Mouse (Mus musculus): ENCODE data around the gene Idh3g. TPM values are rescaled to one million over a fixed set of nuclear protein-coding genes. Genes with fewer than 3 reads are reported as not detected.

The Idh3g gene
- polyA plus RNA-seq, 1 experiment from 2014 or later = 234 TPM

DNA sequence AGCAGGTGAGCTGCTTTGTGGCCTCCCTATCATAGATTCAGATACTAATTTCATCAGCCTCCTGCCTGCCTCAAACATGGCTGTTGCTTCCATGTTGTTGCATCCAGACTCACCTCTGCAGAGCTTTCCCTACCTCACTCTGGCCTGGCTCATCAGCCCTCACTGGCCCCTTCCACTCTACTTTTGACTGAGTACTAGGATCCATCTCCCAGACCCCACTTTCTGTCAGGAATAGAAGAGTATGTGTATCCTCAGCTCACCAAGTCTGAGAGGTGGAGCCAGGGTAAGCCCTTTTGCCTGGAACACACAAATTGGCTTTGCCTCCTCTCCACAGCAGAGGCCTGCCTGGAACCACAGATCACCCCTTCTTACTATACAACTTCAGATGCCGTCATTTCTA is 1.8 kb upstream of the Idh3g start:
- no peak overlapping the region for H3K27ac ChIP-seq
- H3K36me3 ChIP-seq = peaks cover 22% of the 10 kb centered on the region
- H3K4me3 ChIP-seq (replicated peaks) = peak overlapping the region; percentile 67
- WGBS = 100% methylated on average over 1 of the region's 1 CpGs
- no peak overlapping the region for H3K9ac ChIP-seq
- ATAC-seq (replicated peaks; ENCODE audit: low FRiP score) = no peak
- H3K27me3 ChIP-seq = peaks cover 8% of the 10 kb centered on the region
- peaks cover 18% of the 10 kb centered on the region for H3K4me1 ChIP-seq
- H3K9me3 ChIP-seq (replicated peaks) = no peaks in the 10 kb centered on the region
- peak overlapping the region; percentile 59 for H3K4me2 ChIP-seq

- peak; percentile 52; the same call in 1 of the 2 replicates for ATAC-seq (replicated peaks; ENCODE audit: low FRiP score)
- no peaks in the 10 kb centered on the region for H3K9me3 ChIP-seq (replicated peaks)
These were observed 495 bp upstream of the Idh3g start for GRCm38 (mm10) chrX:73787225-73787558.

DNA sequence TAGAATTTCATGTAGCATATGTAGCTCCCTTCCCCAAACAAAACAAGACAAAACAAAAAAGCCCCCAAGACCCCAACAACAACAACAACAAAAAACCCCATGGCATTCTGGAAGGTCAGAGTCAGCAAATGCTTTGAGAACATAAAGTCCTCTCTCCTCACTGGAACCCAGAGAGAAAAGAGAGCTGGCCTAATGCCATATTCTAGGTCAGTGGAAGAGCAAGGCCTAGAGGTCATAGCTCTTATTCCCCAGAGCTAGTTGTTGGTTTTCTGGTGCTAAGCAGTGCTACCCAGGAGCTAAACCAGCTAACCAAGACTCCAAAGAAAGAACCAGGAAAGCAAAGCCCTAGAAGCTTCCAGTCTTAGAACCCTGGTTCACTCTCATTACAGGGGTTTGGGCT is 1.0 kb downstream of the Idh3g start:
- H3K4me3 ChIP-seq (replicated peaks) = peak overlapping the region; percentile 67
- H3K27ac ChIP-seq = peak overlapping the region; percentile 97

More at GRCm38 (mm10) chrX:73787225-73787558, 495 bp upstream of the Idh3g start:
- WGBS = 17% methylated on average over 19 of the region's 22 CpGs
- peaks cover 6% of the 10 kb centered on the region for H3K27me3 ChIP-seq
- H3K36me3 ChIP-seq = peaks cover 22% of the 10 kb centered on the region
- peak overlapping the region; percentile 59 for H3K4me2 ChIP-seq
- H3K4me1 ChIP-seq = peaks cover 18% of the 10 kb centered on the region
- H3K9ac ChIP-seq = peak overlapping the region; percentile 66
- H3K27ac ChIP-seq = peak overlapping the region; percentile 97
- peak overlapping the region; percentile 67 for H3K4me3 ChIP-seq (replicated peaks)

GRCm38 (mm10) chrX:73782227-73782626 is 4.5 kb downstream of the Idh3g start:
- ATAC-seq (replicated peaks; ENCODE audit: low FRiP score) = no peak
- WGBS = 85% methylated on average over 3 of the region's 3 CpGs

More for the DNA sequence above, 1.0 kb downstream of the Idh3g start:
- Histone ChIP-seq H3K9me3 (replicated peaks) (no peaks in the 10 kb centered on the region), H3K4me2 (peak overlapping the region; percentile 61), H3K9ac (peak overlapping the region; percentile 53), H3K36me3 (peaks cover 28% of the 10 kb centered on the region), H3K27me3 (peaks cover 4% of the 10 kb centered on the region), H3K4me1 (peaks cover 18% of the 10 kb centered on the region)
- no peak for ATAC-seq (replicated peaks; ENCODE audit: low FRiP score)

GRCm38 (mm10) chrX:73774802-73775483 is 11.8 kb downstream of the Idh3g start:
- Histone ChIP-seq H3K9me3 (replicated peaks) (no peaks in the 10 kb centered on the region), H3K27me3 (peaks cover 4% of the 10 kb centered on the region; the same call in 1 of the 2 replicates), H3K9ac (no peak overlapping the region), H3K4me2 (no peak overlapping the region), H3K4me1 (0 out of 2 replicates have a peak, but pooled peaks cover 11% of the 10 kb centered on the region), H3K4me3 (replicated peaks) (no peak overlapping the region), H3K27ac (peak overlapping the region; percentile 54), H3K36me3 (peaks cover 26% of the 10 kb centered on the region)
- 66% methylated on average over 10 of the region's 10 CpGs for WGBS
- ATAC-seq (replicated peaks; ENCODE audit: low FRiP score) = peak; percentile 72

More at GRCm38 (mm10) chrX:73782227-73782626, 4.5 kb downstream of the Idh3g start:
- Histone ChIP-seq H3K36me3 (peaks cover 48% of the 10 kb centered on the region), H3K27ac (no peak overlapping the region), H3K9ac (no peak overlapping the region), H3K4me1 (peaks cover 9% of the 10 kb centered on the region; the same call in 1 of the 2 replicates), H3K4me2 (no peak overlapping the region), H3K27me3 (peaks cover 4% of the 10 kb centered on the region), H3K4me3 (replicated peaks) (no peak overlapping the region), H3K9me3 (replicated peaks) (no peaks in the 10 kb centered on the region)

DNA sequence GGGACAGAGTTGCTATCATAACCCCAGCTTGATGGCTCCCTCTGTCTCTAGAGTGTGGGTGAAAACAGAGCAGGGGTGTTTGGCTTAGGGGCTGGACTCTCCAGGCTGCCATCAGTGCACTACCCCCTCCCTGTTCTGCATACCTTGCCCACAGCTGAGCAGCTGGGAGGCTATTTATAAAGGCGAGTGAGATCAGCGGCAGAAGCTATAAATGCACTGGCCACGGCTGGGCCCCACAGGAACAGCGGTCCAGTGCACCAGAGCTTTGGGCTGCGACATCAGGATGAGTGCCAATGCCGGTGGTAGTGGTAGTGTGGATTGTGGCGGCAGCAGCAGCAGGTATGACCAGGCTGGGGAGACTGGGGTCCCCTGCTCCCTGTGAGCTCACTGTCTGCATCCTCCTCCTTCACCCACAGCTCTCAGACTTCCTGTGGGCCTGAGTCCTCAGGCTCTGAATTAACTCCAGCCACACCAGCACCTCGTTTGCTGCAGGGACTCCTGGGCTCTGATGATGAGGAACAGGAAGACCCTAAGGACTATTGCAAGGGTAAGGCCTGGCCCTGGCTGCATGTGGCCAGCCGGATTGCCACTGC is 12.4 kb downstream of the Idh3g start, which contains the start of gene Srpk3:
Gene Srpk3, plus strand, starts transcription at position 238 of the 593 bp plus-strand sequence.
- H3K27ac ChIP-seq = peak within 1 kb of the TSS; percentile 54
- H3K36me3 ChIP-seq = peaks cover 19% of the 10 kb centered on the region
- WGBS = 39% methylated on average over 9 of the region's 9 CpGs
- ATAC-seq (replicated peaks; ENCODE audit: low FRiP score) = peak; percentile 62
- no peaks in the 10 kb centered on the region for H3K9me3 ChIP-seq (replicated peaks)
- no peak within 1 kb of the TSS for H3K9ac ChIP-seq
- peaks cover 4% of the 10 kb centered on the region; the same call in 1 of the 2 replicates for H3K27me3 ChIP-seq
- H3K4me2 ChIP-seq = 0 out of 2 replicates have a peak within 1 kb of the TSS, but pooled peaks have one; percentile 4
- H3K4me3 ChIP-seq (replicated peaks) = no peak within 1 kb of the TSS
- H3K4me1 ChIP-seq = 0 out of 2 replicates have a peak, but pooled peaks cover 11% of the 10 kb centered on the region

DNA sequence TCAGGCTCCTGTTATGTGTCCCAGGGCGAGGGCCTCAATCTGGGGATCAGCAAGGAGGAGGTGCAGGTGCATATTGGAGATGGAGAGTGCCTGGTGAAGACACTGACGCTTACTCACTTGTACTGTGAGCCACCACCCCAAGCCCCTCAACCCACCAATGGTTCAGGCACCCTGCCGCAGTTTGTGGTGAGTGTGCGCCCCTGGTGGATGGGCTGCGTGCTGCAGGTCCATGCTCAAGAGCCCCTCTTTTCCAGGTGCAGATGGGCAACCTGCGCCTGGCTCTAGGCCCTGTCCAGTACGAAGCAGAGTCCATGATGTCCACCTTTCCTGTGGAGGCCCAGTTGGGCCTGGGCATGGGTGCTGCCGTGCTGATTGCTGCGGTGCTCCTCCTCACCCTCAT is 19.4 kb downstream of the Idh3g start:
- ATAC-seq (replicated peaks; ENCODE audit: low FRiP score) = no peak
- Histone ChIP-seq H3K4me1 (no peaks in the 10 kb centered on the region), H3K27ac (no peak overlapping the region), H3K4me3 (replicated peaks) (no peak overlapping the region), H3K9ac (no peak overlapping the region), H3K9me3 (replicated peaks) (no peaks in the 10 kb centered on the region), H3K4me2 (no peak overlapping the region), H3K36me3 (no peaks in the 10 kb centered on the region), H3K27me3 (0 out of 2 replicates have a peak, but pooled peaks cover 4% of the 10 kb centered on the region)
- WGBS = 63% methylated on average over 9 of the region's 9 CpGs

- Histone ChIP-seq H3K36me3 (no peaks in the 10 kb centered on the region), H3K27me3 (no peaks in the 10 kb centered on the region), H3K9me3 (replicated peaks) (no peaks in the 10 kb centered on the region), H3K4me3 (replicated peaks) (no peak overlapping the region), H3K4me1 (no peaks in the 10 kb centered on the region), H3K27ac (no peak overlapping the region), H3K4me2 (no peak overlapping the region), H3K9ac (no peak overlapping the region)
- ATAC-seq (replicated peaks; ENCODE audit: low FRiP score) = no peak
- 56% methylated on average over 1 of the region's 1 CpGs for WGBS
These were observed 21.4 kb downstream of the Idh3g start for GRCm38 (mm10) chrX:73765311-73765710.

DNA sequence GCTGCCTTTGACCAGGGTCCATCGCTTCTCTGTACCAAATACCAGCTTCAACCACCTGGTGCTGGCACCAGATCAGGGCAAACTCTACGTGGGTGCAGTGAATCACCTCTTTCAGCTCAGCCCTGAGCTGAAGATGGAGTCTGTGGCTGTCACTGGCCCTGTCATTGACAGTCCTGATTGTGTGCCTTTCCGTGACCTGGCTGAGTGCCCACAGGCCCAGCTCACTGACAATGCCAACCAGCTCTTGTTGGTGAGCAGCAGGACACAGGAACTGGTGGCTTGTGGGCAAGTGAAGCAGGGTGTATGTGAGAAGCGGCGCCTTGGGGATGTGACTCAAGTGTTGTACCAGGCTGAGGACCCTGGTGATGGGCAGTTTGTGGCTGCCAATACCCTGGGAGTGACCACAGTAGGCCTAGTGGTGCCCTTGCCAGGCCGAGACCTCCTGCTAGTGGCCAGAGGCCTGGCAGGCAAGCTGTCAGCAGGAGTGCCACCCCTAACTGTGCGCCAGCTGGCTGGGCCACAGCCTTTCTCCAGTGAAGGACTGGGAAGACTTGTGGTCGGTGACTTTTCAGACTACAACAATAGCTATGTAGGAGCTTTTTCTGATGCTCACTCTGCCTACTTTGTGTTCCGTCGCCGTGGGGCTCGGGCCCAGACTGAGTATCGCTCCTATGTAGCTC is 27.9 kb downstream of the Idh3g start:
- no peak for ATAC-seq (replicated peaks; ENCODE audit: low FRiP score)
- Histone ChIP-seq H3K9me3 (replicated peaks) (no peaks in the 10 kb centered on the region), H3K4me2 (no peak overlapping the region), H3K9ac (no peak overlapping the region), H3K36me3 (no peaks in the 10 kb centered on the region), H3K4me3 (replicated peaks) (no peak overlapping the region), H3K27ac (no peak overlapping the region), H3K27me3 (peaks cover 24% of the 10 kb centered on the region; the same call in 1 of the 2 replicates), H3K4me1 (no peaks in the 10 kb centered on the region)
- 87% methylated on average over 13 of the region's 13 CpGs for WGBS

- Histone ChIP-seq H3K27ac (no peak within 1 kb of the TSS), H3K4me1 (no peaks in the 10 kb centered on the region), H3K36me3 (no peaks in the 10 kb centered on the region), H3K9ac (no peak within 1 kb of the TSS), H3K27me3 (peaks cover 25% of the 10 kb centered on the region; the same call in 1 of the 2 replicates), H3K4me3 (replicated peaks) (no peak within 1 kb of the TSS), H3K9me3 (replicated peaks) (no peaks in the 10 kb centered on the region), H3K4me2 (no peak within 1 kb of the TSS)
- 80% methylated on average over 5 of the region's 5 CpGs for WGBS
- ATAC-seq (replicated peaks; ENCODE audit: low FRiP score) = no peak
These were observed 30.2 kb downstream of the Idh3g start, which contains the start of gene Plxnb3 for GRCm38 (mm10) chrX:73756334-73757140. Plxnb3 (plus strand) TSS chrX:73757090.

- no peaks in the 10 kb centered on the region for H3K4me1 ChIP-seq
- H3K4me2 ChIP-seq = no peak overlapping the region
- no peaks in the 10 kb centered on the region for H3K9me3 ChIP-seq (replicated peaks)
- no peak overlapping the region for H3K27ac ChIP-seq
- H3K27me3 ChIP-seq = peaks cover 7% of the 10 kb centered on the region; the same call in 1 of the 2 replicates
- no peak for ATAC-seq (replicated peaks; ENCODE audit: low FRiP score)
- 93% methylated on average over 1 of the region's 1 CpGs for WGBS
- H3K36me3 ChIP-seq = no peaks in the 10 kb centered on the region
- no peak overlapping the region for H3K4me3 ChIP-seq (replicated peaks)
- H3K9ac ChIP-seq = no peak overlapping the region
These were observed 37.7 kb downstream of the Idh3g start for GRCm38 (mm10) chrX:73748977-73749376.

Measured in kidney, embryonic 15.5 days (tissue).